Mouse (Mus musculus) frontal cortex, postnatal 25 days (tissue): ENCODE measurements at regions not wholly inside any gene's neighbourhood (a gene's known extent, or its start where the extent isn't known, plus 50 kb on each side); places are given as distances from the start of the nearest gene placed in this dataset.

Experiments
- DNase-seq, 2 experiments: peaks; one replicate each; pipeline ENCODE4 v3.0.0; 2022; ENCODE audit warnings: low spot score in 2 of 2

- DNase-seq: no peak
These were observed 538.5 kb upstream of the Klf4 start for GRCm38 (mm10) chr4:56070664-56071334.

- no peak for DNase-seq
These were observed 536.6 kb upstream of the Klf4 start for GRCm38 (mm10) chr4:56068859-56069258.

GRCm38 (mm10) chr4:56064657-56065056 is 532.4 kb upstream of the Klf4 start:
- DNase-seq: no peak

GRCm38 (mm10) chr4:56051792-56052380 is 519.6 kb upstream of the Klf4 start:
- DNase-seq: no peak

- DNase-seq: no peak
These were observed 507.1 kb upstream of the Klf4 start for GRCm38 (mm10) chr4:56039327-56039726.

- no peak for DNase-seq
These were observed 504.1 kb upstream of the Klf4 start for GRCm38 (mm10) chr4:56036334-56036733.

GRCm38 (mm10) chr4:56035543-56035942 is 503.3 kb upstream of the Klf4 start:
- no peak for DNase-seq

GRCm38 (mm10) chr4:56028441-56028840 is 496.2 kb upstream of the Klf4 start:
- no peak for DNase-seq

- no peak for DNase-seq
These were observed 495.0 kb upstream of the Klf4 start for GRCm38 (mm10) chr4:56027258-56027657.

GRCm38 (mm10) chr4:56024478-56024877 is 492.2 kb upstream of the Klf4 start:
- DNase-seq: no peak

GRCm38 (mm10) chr4:56018212-56018611 is 485.9 kb upstream of the Klf4 start:
- DNase-seq: no peak

- DNase-seq: no peak
These were observed 483.2 kb upstream of the Klf4 start for GRCm38 (mm10) chr4:56015481-56015880.

- DNase-seq: no peak
These were observed 476.0 kb upstream of the Klf4 start for GRCm38 (mm10) chr4:56008287-56008686.

- DNase-seq: no peak
These were observed 472.0 kb upstream of the Klf4 start for GRCm38 (mm10) chr4:56004227-56004626.

- DNase-seq: no peak
These were observed 469.1 kb upstream of the Klf4 start for GRCm38 (mm10) chr4:56001312-56001731.

GRCm38 (mm10) chr4:55984026-55984425 is 451.8 kb upstream of the Klf4 start:
- no peak for DNase-seq

- DNase-seq: no peak
These were observed 446.3 kb upstream of the Klf4 start for GRCm38 (mm10) chr4:55978539-55978938.

GRCm38 (mm10) chr4:55976265-55976664 is 444.0 kb upstream of the Klf4 start:
- no peak for DNase-seq

GRCm38 (mm10) chr4:55973706-55974105 is 441.4 kb upstream of the Klf4 start:
- no peak for DNase-seq

GRCm38 (mm10) chr4:55972235-55972819 is 440.1 kb upstream of the Klf4 start:
- no peak for DNase-seq

- DNase-seq: no peak
These were observed 427.8 kb upstream of the Klf4 start for GRCm38 (mm10) chr4:55960063-55960462.

GRCm38 (mm10) chr4:55953701-55954100 is 421.4 kb upstream of the Klf4 start:
- no peak for DNase-seq

GRCm38 (mm10) chr4:55952220-55952619 is 420.0 kb upstream of the Klf4 start:
- no peak for DNase-seq
